Mouse (Mus musculus) T-helper 2 cell (primary cell): ENCODE data around the gene Dagla.

ENCODE experiments used
- in situ Hi-C: fragments of 300-600 bp; cut with MboI, MseI; formaldehyde crosslinking; loops from one replicate; pipeline ENCODE4 v1.15.1; 2025; ENCODE audit warnings: high pct_unique_total_duplicates

Dagla gene

GRCm38 (mm10) chr19:10240654-10241305, 63.9 kb downstream of the Dagla start, which contains the start of gene Myrf:
Myrf (minus strand) TSS chr19:10240748.
- in situ Hi-C loops: no loop called here

- in situ Hi-C loops: no loop called here
These were observed 64.6 kb downstream of the Dagla start for GRCm38 (mm10) chr19:10239975-10240653.

GRCm38 (mm10) chr19:10239419-10239818, 65.3 kb downstream of the Dagla start:
- in situ Hi-C loops: no loop called here

GRCm38 (mm10) chr19:10238477-10238876, 66.2 kb downstream of the Dagla start:
- in situ Hi-C loops: no loop called here

GRCm38 (mm10) chr19:10235784-10236565, 68.7 kb downstream of the Dagla start:
- in situ Hi-C loops: no loop called here

GRCm38 (mm10) chr19:10232327-10233017, 72.2 kb downstream of the Dagla start:
- in situ Hi-C loops: no loop called here

GRCm38 (mm10) chr19:10231871-10232270, 72.8 kb downstream of the Dagla start:
- in situ Hi-C loops: no loop called here

- in situ Hi-C loops: no loop called here
These were observed 73.7 kb downstream of the Dagla start for GRCm38 (mm10) chr19:10231016-10231415.

GRCm38 (mm10) chr19:10225767-10226166, 78.9 kb downstream of the Dagla start:
- in situ Hi-C loops: no loop called here

GRCm38 (mm10) chr19:10224637-10225453, 79.8 kb downstream of the Dagla start:
- in situ Hi-C loops: no loop called here

GRCm38 (mm10) chr19:10223561-10223960, 81.1 kb downstream of the Dagla start:
- in situ Hi-C loops: no loop called here

GRCm38 (mm10) chr19:10222656-10223055, 82.0 kb downstream of the Dagla start:
- in situ Hi-C loops: no loop called here

- in situ Hi-C loops: no loop called here
These were observed 83.1 kb downstream of the Dagla start for GRCm38 (mm10) chr19:10221585-10221984.

GRCm38 (mm10) chr19:10219593-10219992, 85.1 kb downstream of the Dagla start:
- in situ Hi-C loops: loop anchor here (5.0 kb wide), 1 partner anchor 83 kb away; the partner anchor contains the start of gene Dagla

- in situ Hi-C loops: loop anchor here (5.0 kb wide), 1 partner anchor 83 kb away; the partner anchor contains the start of gene Dagla
These were observed 85.6 kb downstream of the Dagla start for GRCm38 (mm10) chr19:10219108-10219507.

GRCm38 (mm10) chr19:10216101-10216500, 88.6 kb downstream of the Dagla start:
- in situ Hi-C loops: loop anchor here (5.0 kb wide), 1 partner anchor 86 kb away; the partner anchor contains the start of gene Dagla

GRCm38 (mm10) chr19:10213796-10214471, 90.7 kb downstream of the Dagla start:
- in situ Hi-C loops: no loop called here

- in situ Hi-C loops: no loop called here
These were observed 93.8 kb downstream of the Dagla start for GRCm38 (mm10) chr19:10210885-10211284.

- in situ Hi-C loops: no loop called here
These were observed 95.8 kb downstream of the Dagla start for GRCm38 (mm10) chr19:10208851-10209250.

- in situ Hi-C loops: no loop called here
These were observed 99.6 kb downstream of the Dagla start for GRCm38 (mm10) chr19:10205051-10205450.
